8 mouse cellular contexts compared by ENCODE assay signal in the genomic region with DNA sequence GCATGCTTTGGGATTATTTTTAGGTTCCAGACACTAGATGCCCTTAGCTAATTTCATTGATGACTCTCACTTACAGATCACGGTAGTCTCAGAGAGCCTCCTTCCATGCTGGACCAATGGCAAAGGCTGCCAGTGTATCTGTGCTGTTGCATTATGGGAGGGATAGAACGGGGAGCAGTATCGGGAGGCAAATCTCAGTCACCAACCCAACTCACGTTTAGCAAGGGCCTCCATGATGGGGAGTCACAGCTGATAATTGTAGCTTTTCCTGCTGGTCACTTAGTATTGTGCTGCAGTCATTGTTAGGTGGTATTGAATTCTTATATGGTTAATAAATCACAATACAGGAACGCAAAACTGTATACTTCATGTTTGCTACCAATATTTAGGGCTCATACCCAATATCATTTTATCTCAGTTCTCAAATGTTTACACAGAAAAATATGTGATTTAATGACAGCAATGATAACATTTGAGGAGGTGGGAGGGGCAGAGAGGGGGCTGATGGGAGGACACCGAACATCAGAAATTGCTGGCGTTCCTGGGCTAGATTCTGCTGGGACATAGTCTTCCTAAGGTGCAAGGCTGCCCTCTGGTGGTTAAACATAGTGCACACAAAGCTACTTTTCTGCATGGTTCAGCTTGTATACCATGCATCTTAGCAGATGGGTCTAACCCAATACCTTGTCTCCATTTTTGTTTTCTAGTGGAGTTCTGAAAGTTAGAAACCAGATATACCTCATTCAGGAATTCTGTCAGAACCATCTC. TPM values are rescaled to one million over a fixed set of nuclear protein-coding genes. Genes with fewer than 3 reads are reported as not detected.
DNase-seq lines count a peak whose midpoint lies in the region; ATAC-seq lines count a peak whose summit lies in the region.

No protein-coding gene starts in this region.

- peak overlapping the region; percentile 32 for H3K4me2 ChIP-seq in embryonic facial prominence, embryonic 12.5 days (replicated peaks)
- no peak overlapping the region for H3K4me2 ChIP-seq in heart, embryonic 11.5 days
- peak overlapping the region; percentile 27; the same call in 1 of the 2 replicates for H3K4me2 ChIP-seq in kidney, embryonic 15.5 days
- peak overlapping the region; percentile 51; the same call in 1 of the 2 replicates for H3K4me2 ChIP-seq in liver, embryonic 16.5 days (ENCODE audit: low read depth, low read length)
- H3K4me2 ChIP-seq in neural tube, embryonic 12.5 days (replicated peaks), result no peak overlapping the region

- no peak overlapping the region for H3K4me3 ChIP-seq in embryonic facial prominence, embryonic 12.5 days
- no peak overlapping the region for H3K4me3 ChIP-seq in heart, embryonic 11.5 days (ENCODE audit: low read depth, low read length)
- H3K4me3 ChIP-seq in kidney, embryonic 15.5 days (replicated peaks), result no peak overlapping the region
- no peak overlapping the region for H3K4me3 ChIP-seq in liver, embryonic 16.5 days (ENCODE audit: low read depth, low read length)
- H3K4me3 ChIP-seq in neural tube, embryonic 12.5 days, result no peak overlapping the region

- H3K27me3 ChIP-seq in embryonic facial prominence, embryonic 12.5 days, result no peaks in the 10 kb centered on the region
- H3K27me3 ChIP-seq in heart, embryonic 11.5 days (ENCODE audit: control insufficient read depth, insufficient read depth, low read length), result no peaks in the 10 kb centered on the region
- no peaks in the 10 kb centered on the region for H3K27me3 ChIP-seq in kidney, embryonic 15.5 days
- no peaks in the 10 kb centered on the region for H3K27me3 ChIP-seq in liver, embryonic 16.5 days (ENCODE audit: control insufficient read depth, insufficient read depth, low read depth, low read length)
- H3K27me3 ChIP-seq in neural tube, embryonic 12.5 days (replicated peaks), result no peaks in the 10 kb centered on the region

- peaks cover 24% of the 10 kb centered on the region for H3K36me3 ChIP-seq in embryonic facial prominence, embryonic 12.5 days
- no peaks in the 10 kb centered on the region for H3K36me3 ChIP-seq in heart, embryonic 11.5 days (ENCODE audit: control insufficient read depth, insufficient read depth, low read length)
- no peaks in the 10 kb centered on the region for H3K36me3 ChIP-seq in kidney, embryonic 15.5 days
- H3K36me3 ChIP-seq in liver, embryonic 16.5 days (ENCODE audit: control insufficient read depth, insufficient read depth), result no peaks in the 10 kb centered on the region
- peaks cover 50% of the 10 kb centered on the region for H3K36me3 ChIP-seq in neural tube, embryonic 12.5 days

- peaks cover 21% of the 10 kb centered on the region for H3K4me1 ChIP-seq in embryonic facial prominence, embryonic 12.5 days
- H3K4me1 ChIP-seq in heart, embryonic 11.5 days (ENCODE audit: control insufficient read depth, insufficient read depth, low read length), result no peaks in the 10 kb centered on the region
- peaks cover 44% of the 10 kb centered on the region for H3K4me1 ChIP-seq in kidney, embryonic 15.5 days
- H3K4me1 ChIP-seq in liver, embryonic 16.5 days (ENCODE audit: control insufficient read depth, low read depth, low read length), result peaks cover 9% of the 10 kb centered on the region
- no peaks in the 10 kb centered on the region for H3K4me1 ChIP-seq in neural tube, embryonic 12.5 days

- H3K9me3 ChIP-seq in embryonic facial prominence, embryonic 12.5 days, result no peaks in the 10 kb centered on the region
- no peaks in the 10 kb centered on the region for H3K9me3 ChIP-seq in heart, embryonic 11.5 days (replicated peaks; ENCODE audit: control insufficient read depth, low read length)
- H3K9me3 ChIP-seq in kidney, embryonic 15.5 days (replicated peaks), result no peaks in the 10 kb centered on the region
- H3K9me3 ChIP-seq in liver, embryonic 16.5 days (replicated peaks; ENCODE audit: control insufficient read depth, low read length), result no peaks in the 10 kb centered on the region
- H3K9me3 ChIP-seq in neural tube, embryonic 12.5 days, result no peaks in the 10 kb centered on the region

- peak; percentile 93 for DNase-seq in CD4-positive, CD25-positive, alpha-beta regulatory T cell, adult 2 months (ENCODE audit: low read depth, low spot score)
- peak; percentile 83 for DNase-seq in adrenal gland, postnatal 14 days
- DNase-seq in thymus, postnatal 0 days (ENCODE audit: low spot score), result peak; percentile 90

- H3K9ac ChIP-seq in embryonic facial prominence, embryonic 12.5 days, result no peak overlapping the region
- H3K9ac ChIP-seq in heart, embryonic 11.5 days (ENCODE audit: low read depth, low read length), result no peak overlapping the region
- H3K9ac ChIP-seq in kidney, embryonic 15.5 days, result no peak overlapping the region
- H3K9ac ChIP-seq in liver, embryonic 16.5 days (ENCODE audit: low read depth, low read length), result no peak overlapping the region
- no peak overlapping the region for H3K9ac ChIP-seq in neural tube, embryonic 12.5 days

- ATAC-seq in embryonic facial prominence, embryonic 12.5 days (ENCODE audit: insufficient number of reproducible peaks, insufficient read depth, low FRiP score, low TSS enrichment), result no peak
- peak; percentile 24; the same call in 1 of the 2 replicates for ATAC-seq in heart, embryonic 11.5 days (replicated peaks; ENCODE audit: insufficient number of reproducible peaks, low FRiP score, low TSS enrichment)
- peak; percentile 47; the same call in 1 of the 2 replicates for ATAC-seq in kidney, embryonic 15.5 days (replicated peaks; ENCODE audit: low FRiP score)
- ATAC-seq in liver, embryonic 16.5 days (ENCODE audit: low read depth), result no peak
- peak; percentile 68; the same call in 1 of the 2 replicates for ATAC-seq in neural tube, embryonic 12.5 days (ENCODE audit: low FRiP score, low read depth)

- WGBS in embryonic facial prominence, embryonic 12.5 days, result 38% methylated on average over 7 of the region's 7 CpGs
- 43% methylated on average over 7 of the region's 7 CpGs for WGBS in heart, embryonic 11.5 days (ENCODE audit: insufficient replicate concordance)
- 52% methylated on average over 7 of the region's 7 CpGs for WGBS in kidney, embryonic 15.5 days
- WGBS in liver, embryonic 16.5 days (ENCODE audit: insufficient replicate concordance), result 49% methylated on average over 7 of the region's 7 CpGs
- 59% methylated on average over 7 of the region's 7 CpGs for WGBS in neural tube, embryonic 12.5 days

- no peak overlapping the region for H3K27ac ChIP-seq in embryonic facial prominence, embryonic 12.5 days
- H3K27ac ChIP-seq in heart, embryonic 11.5 days (ENCODE audit: low read depth, low read length), result no peak overlapping the region
- H3K27ac ChIP-seq in kidney, embryonic 15.5 days, result peak overlapping the region; percentile 79
- no peak overlapping the region for H3K27ac ChIP-seq in liver, embryonic 16.5 days (ENCODE audit: low read length)
- no peak overlapping the region for H3K27ac ChIP-seq in neural tube, embryonic 12.5 days

RNA-seq across cellular contexts. Expression of gene Lypd6b, which starts 53.3 kb away (rescaled TPM):
- total RNA-seq in adrenal gland, postnatal 14 days (2021), result 0.15 TPM in 1 of 2 replicates, not detected in the other
- 5.2 and 7.9 TPM in 2 replicates for polyA plus RNA-seq in embryonic facial prominence, embryonic 12.5 days (2016; fragmentation: Nextera tagmentation; extraction: Ambion mirVana)
- 1.3 and 1.9 TPM in 2 replicates for polyA plus RNA-seq in heart, embryonic 11.5 days (2014; fragmentation: Nextera tagmentation; extraction: Ambion mirVana)
- 10.0 and 11.6 TPM in 2 replicates for polyA plus RNA-seq in kidney, embryonic 15.5 days (2015; fragmentation: Nextera tagmentation; extraction: Ambion mirVana)
- 0.04 TPM in 1 of 2 replicates, not detected in the other for polyA plus RNA-seq in liver, embryonic 16.5 days (2015; fragmentation: Nextera tagmentation; extraction: Ambion mirVana)
- 2.6 and 3.1 TPM in 2 replicates for polyA plus RNA-seq in neural tube, embryonic 12.5 days (2016; fragmentation: Nextera tagmentation; extraction: Ambion mirVana)
- polyA plus RNA-seq in thymus, postnatal 0 days (2015; fragmentation: Nextera tagmentation; extraction: Ambion mirVana), result 12.8 and 14.3 TPM in 2 replicates

Comparison
In these comparisons a context has a peak if more than half of its experiments do, and no peak if none do; other contexts are left out.
1. ATAC-seq: peak in heart, embryonic 11.5 days (single experiment), kidney, embryonic 15.5 days (single experiment) and neural tube, embryonic 12.5 days (single experiment); none in embryonic facial prominence, embryonic 12.5 days (single experiment) and liver, embryonic 16.5 days (single experiment).
2. H3K4me2 ChIP-seq: peak in embryonic facial prominence, embryonic 12.5 days (single experiment), kidney, embryonic 15.5 days (single experiment) and liver, embryonic 16.5 days (single experiment); none in heart, embryonic 11.5 days (single experiment) and neural tube, embryonic 12.5 days (single experiment).
3. Peak in every context shown above with its lines, with median percentiles within 50 percentile points of each other: DNase-seq.